ENCODE assay signal across 11 mouse cellular contexts in genomic region chr9:120976158-120976557, GRCm38 (mm10). TPM values are rescaled to one million over a fixed set of nuclear protein-coding genes. Genes with fewer than 3 reads are reported as not detected.
DNase-seq lines count a peak whose midpoint lies in the region; ATAC-seq lines count a peak whose summit lies in the region.
"Had no signal": no experiment of that assay in that cellular context is flagged by ENCODE, and none has a peak within 500 bp of the region (broad histone marks: within the 10 kb centered on the region; RNA-seq: fewer than 3 reads in every experiment).

No protein-coding gene starts in this region.

- DNase-seq in heart, adult 11 months: peak; percentile 96
- DNase-seq in right cerebral cortex, postnatal 10 days (ENCODE audit: low spot score in 2 of 2): peak; percentile 55 to 82
- no peak for DNase-seq in right cerebral cortex, postnatal 14 days
- peak; percentile 65 to 66 for DNase-seq in kidney, postnatal 36 days
- no peak for DNase-seq in urinary bladder, postnatal 10 days (ENCODE audit: low spot score)
- DNase-seq in urinary bladder, postnatal 25 days (ENCODE audit: low spot score): no peak
- DNase-seq in right cerebral cortex, postnatal 36 days (ENCODE audit: low spot score in 2 of 2): no peak
- DNase-seq: right cerebral cortex, adult 18-20 months had no signal

- no peaks in the 10 kb centered on the region for H3K4me1 ChIP-seq in heart, embryonic 11.5 days (ENCODE audit: control insufficient read depth, insufficient read depth, low read length)

- H3K36me3 ChIP-seq in heart, embryonic 11.5 days (ENCODE audit: control insufficient read depth, insufficient read depth, low read length): no peaks in the 10 kb centered on the region

- 73% methylated on average over 5 of the region's 5 CpGs for WGBS in heart, embryonic 11.5 days (ENCODE audit: insufficient replicate concordance)

- H3K4me2 ChIP-seq in heart, embryonic 11.5 days: no peak overlapping the region

- no peak overlapping the region for H3K27ac ChIP-seq in heart, embryonic 11.5 days (ENCODE audit: low read depth, low read length)
- H3K27ac ChIP-seq: macrophage had no signal

- H3K9me3 ChIP-seq in heart, embryonic 11.5 days (replicated peaks; ENCODE audit: control insufficient read depth, low read length): no peaks in the 10 kb centered on the region

- no peak overlapping the region for H3K4me3 ChIP-seq in heart, embryonic 11.5 days (ENCODE audit: low read depth, low read length)

- no peaks in the 10 kb centered on the region for H3K27me3 ChIP-seq in heart, embryonic 11.5 days (ENCODE audit: control insufficient read depth, insufficient read depth, low read length)
- H3K27me3 ChIP-seq: CH12.LX had no signal

- no peak overlapping the region for H3K9ac ChIP-seq in heart, embryonic 11.5 days (ENCODE audit: low read depth, low read length)

- no peak for ATAC-seq in heart, embryonic 11.5 days (replicated peaks; ENCODE audit: insufficient number of reproducible peaks, low FRiP score, low TSS enrichment)

RNA-seq across cellular contexts. Expression of gene Ctnnb1, which starts 47.1 kb away (rescaled TPM):
- 433 and 469 TPM in 2 replicates for polyA plus RNA-seq in heart, embryonic 11.5 days (2014; fragmentation: Nextera tagmentation; extraction: Ambion mirVana)

Comparison
In these comparisons a context has a peak if more than half of its experiments do, and no peak if none do; other contexts are left out.
1. DNase-seq: peak in heart, adult 11 months (single experiment), right cerebral cortex, postnatal 10 days (2 of 2) and kidney, postnatal 36 days (2 of 2); none in right cerebral cortex, postnatal 14 days (single experiment), urinary bladder, postnatal 10 days (single experiment), urinary bladder, postnatal 25 days (single experiment) and right cerebral cortex, postnatal 36 days (0 of 2).